Mouse (Mus musculus) brain, adult 2 months (tissue): Measurements from ENCODE around the gene Clic6.
"Not testable (repeated sequence)": the region's sequence is repeated elsewhere in the genome, so short reads cannot be mapped to it uniquely, and the experiment has no call there.

ENCODE experiments used
- DNase-seq: peaks from one replicate; pipeline ENCODE4 v3.0.0; 2011; ENCODE audit warnings: low read depth, low spot score

Gene Clic6

GRCm38 (mm10) chr16:92470706-92471105 is 14.8 kb upstream of the Clic6 start, which contains the start of gene Rcan1:
TSS of gene Rcan1 (minus strand) at chr16:92470867.
- DNase-seq, result no peak

- no peak for DNase-seq
These were observed 12.6 kb upstream of the Clic6 start for GRCm38 (mm10) chr16:92472898-92473297.

- no peak for DNase-seq
These were observed 10.3 kb upstream of the Clic6 start for GRCm38 (mm10) chr16:92475093-92475860.

GRCm38 (mm10) chr16:92478561-92479150 is 6.9 kb upstream of the Clic6 start:
- DNase-seq, result peak; percentile 83

- DNase-seq, result no peak
These were observed 1.6 kb downstream of the Clic6 start for GRCm38 (mm10) chr16:92487086-92487485.

- peak; percentile 43 for DNase-seq
These were observed 2.0 kb downstream of the Clic6 start for GRCm38 (mm10) chr16:92487489-92487888.

- no peak for DNase-seq
These were observed 2.9 kb downstream of the Clic6 start for GRCm38 (mm10) chr16:92488456-92488855.

GRCm38 (mm10) chr16:92489356-92489755 is 3.8 kb downstream of the Clic6 start:
- no peak for DNase-seq

GRCm38 (mm10) chr16:92497851-92498588 is 12.5 kb downstream of the Clic6 start:
- no peak for DNase-seq

GRCm38 (mm10) chr16:92498589-92498981 is 13.0 kb downstream of the Clic6 start:
- DNase-seq, result peak; percentile 8

- no peak for DNase-seq
These were observed 13.8 kb downstream of the Clic6 start for GRCm38 (mm10) chr16:92499324-92499723.

- DNase-seq, result no peak
These were observed 15.0 kb downstream of the Clic6 start for GRCm38 (mm10) chr16:92500534-92500933.

- DNase-seq, result no peak
These were observed 17.6 kb downstream of the Clic6 start for GRCm38 (mm10) chr16:92503105-92503504.

- no peak for DNase-seq
These were observed 22.0 kb downstream of the Clic6 start for GRCm38 (mm10) chr16:92507573-92507972.

- DNase-seq, result peak; percentile 69
These were observed 25.6 kb downstream of the Clic6 start for GRCm38 (mm10) chr16:92510835-92511772.

GRCm38 (mm10) chr16:92511773-92512391 is 26.3 kb downstream of the Clic6 start:
- DNase-seq, result peak; percentile 31

GRCm38 (mm10) chr16:92514896-92515295 is 29.4 kb downstream of the Clic6 start:
- DNase-seq, result not testable (repeated sequence)

GRCm38 (mm10) chr16:92516139-92516538 is 30.6 kb downstream of the Clic6 start:
- peak; percentile 12 for DNase-seq

- DNase-seq, result no peak
These were observed 33.2 kb downstream of the Clic6 start for GRCm38 (mm10) chr16:92518718-92519117.

GRCm38 (mm10) chr16:92519820-92520492 is 34.4 kb downstream of the Clic6 start:
- DNase-seq, result peak; percentile 65
